Mouse (Mus musculus) urinary bladder, postnatal 25 days (tissue): ENCODE measurements around the gene Stard3nl.
A peak's percentile ranks its signal among the peaks of the same experiment; 100 is the strongest.
"Not testable (repeated sequence)": the region's sequence is repeated elsewhere in the genome, so short reads cannot be mapped to it uniquely, and the experiment has no call there.

ENCODE experiments used
- DNase-seq: peaks from one replicate; pipeline ENCODE4 v3.0.0; 2022; ENCODE audit warnings: low spot score

The Stard3nl gene

DNA sequence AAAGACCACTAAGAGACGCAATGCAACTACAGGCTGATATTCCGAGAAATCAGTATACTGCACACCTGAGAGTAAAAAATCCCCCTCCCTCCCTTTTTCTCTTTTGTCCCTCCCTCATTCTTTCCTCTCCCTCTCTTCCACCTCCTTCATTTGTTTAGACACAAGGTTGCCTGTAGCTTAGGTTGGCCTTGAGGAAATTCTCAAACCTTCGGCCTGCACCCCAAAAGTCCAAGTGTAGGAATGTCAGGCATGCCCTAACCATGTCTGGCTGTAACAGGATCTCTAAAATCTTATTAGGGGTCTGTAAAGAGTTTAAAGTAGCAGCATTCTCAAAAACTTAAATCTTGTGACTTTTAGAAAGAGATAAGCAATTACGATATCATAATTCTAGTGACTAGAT, 10.4 kb downstream of the Stard3nl start:
- no peak for DNase-seq

DNA sequence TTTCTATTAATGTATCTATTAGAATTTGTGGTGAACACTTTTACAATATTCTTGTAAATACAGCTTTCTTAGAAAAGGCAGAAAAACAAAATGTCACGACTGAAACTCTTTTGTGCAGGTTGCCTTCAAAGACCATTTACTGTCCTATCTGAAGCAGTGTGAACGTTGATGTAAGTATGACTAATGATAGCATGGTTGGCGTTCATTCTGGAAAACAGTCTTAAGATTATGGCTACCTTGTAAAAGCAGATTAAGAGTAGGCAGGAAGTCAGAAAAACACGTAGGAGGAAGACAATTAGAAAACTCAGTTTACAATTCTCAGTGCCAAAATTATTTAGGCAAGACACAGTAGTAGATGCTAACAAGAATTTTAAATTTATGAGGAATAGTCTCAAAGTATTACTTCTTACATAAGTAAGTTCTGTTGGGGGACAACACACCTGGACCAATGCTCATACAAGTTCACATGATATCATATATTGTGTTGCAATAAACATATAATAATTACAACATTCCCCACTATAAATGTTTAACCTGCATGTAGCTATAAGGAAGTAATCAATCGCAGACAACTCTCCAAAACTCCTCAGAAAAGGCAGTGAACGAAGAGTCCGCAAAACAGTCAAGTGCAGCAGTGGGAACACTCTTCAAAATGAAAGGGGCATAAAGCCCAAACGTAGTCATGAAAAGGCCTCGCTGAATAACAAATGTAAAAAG, 14.3 kb downstream of the Stard3nl start:
- no peak for DNase-seq

DNA sequence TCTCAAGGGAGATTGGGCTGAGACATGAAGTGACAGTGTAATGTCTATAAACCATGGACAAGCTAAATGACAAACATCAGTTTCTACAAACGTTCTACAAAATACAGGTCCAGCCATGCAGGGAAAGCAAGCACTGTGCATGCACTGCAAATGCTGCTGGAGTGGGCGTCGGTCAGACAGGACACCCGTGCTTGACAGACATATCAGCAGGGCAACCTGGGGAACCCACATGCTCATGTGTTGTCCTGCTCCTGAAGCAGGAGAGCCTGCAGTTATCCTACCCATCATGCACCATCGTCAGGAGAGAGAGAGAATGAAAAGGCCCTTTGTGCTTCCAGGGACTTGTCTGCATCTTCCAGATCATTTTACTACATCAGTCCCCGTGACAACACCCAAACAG, 16.3 kb downstream of the Stard3nl start:
- DNase-seq = no peak

DNA sequence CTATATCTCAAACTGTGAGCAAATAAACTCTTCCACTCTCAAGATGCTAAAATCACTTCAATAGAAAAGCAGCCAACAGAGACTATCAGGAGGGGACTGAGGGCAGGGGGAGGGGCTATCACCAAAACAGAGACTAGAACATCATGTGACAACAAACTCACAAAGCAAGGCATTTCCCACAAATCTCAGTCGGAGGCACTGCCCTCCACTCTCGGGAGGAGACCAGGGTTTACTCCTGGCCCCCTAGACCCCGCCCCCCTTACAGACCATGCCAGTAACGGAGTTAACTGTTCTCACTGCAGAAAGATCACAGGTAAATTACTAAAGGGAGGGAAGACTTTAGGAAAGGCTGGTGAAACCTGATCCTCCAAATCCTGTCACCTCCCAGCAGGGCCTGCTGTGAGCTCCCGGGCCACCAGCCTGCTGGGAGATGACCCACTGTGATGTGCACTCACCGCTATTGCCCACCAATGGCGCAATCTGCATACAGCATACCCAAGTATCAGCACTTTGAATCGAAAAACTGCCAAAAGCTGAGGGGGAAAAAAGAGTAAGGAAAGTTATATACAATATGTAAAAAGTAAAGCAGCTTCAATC, 23.4 kb downstream of the Stard3nl start:
- DNase-seq = no peak

DNA sequence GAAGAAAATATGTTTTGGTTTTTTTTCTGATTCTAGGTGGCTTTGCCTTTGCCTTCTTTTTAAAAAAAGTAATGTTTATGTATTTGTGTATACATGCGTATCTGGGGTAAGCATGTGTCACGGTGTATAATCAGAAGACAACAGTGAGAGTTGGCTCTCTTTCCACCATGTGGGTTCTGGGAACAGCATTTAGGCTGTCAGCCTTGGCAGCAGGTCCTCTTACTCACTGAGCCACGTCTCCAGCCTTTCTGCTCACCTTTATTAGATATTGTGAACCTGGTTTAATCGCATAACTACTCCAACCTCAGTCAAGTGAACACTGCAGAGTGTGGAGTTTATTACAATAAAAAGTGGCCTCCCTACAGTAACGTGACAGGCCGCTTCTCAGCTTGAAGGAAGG, 26.8 kb downstream of the Stard3nl start:
- DNase-seq = no peak

DNA sequence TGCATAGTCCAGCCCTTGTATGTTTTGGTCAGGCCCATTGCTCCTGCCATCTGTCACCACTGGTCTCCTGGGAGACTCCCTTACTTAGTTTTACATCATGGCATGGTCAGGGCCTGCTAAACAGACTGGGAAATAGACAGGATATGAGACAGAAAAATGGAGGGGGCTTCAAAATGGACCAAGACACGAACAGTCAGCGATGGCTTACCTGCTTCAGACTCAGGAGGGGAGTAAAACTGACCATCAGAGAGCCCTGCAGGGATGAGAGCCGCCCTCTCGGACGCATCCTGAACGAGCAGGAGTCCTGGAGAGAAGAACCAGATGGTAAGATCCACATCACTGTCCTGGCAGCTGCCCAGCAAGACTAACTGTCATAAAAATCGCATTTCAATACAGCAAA, 28.1 kb downstream of the Stard3nl start:
- DNase-seq = no peak

DNA sequence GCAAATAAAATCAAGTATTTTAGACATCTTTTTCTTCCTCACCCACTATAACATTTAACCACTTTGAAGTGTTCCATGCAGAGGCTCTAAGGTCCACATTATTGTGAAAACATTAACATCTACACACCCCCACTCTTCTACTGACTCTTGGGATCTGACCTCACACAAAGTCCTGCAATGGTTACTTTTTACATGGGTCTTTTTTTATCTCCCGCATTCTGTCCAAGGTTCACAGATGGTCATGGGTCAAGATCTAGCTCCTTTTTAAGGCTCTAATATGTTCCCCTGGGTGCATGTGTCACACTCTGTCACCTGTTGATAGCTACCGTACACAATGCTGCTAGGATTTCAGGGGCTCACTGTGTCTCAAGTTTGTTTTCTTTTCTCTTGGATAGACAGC, 28.7 kb downstream of the Stard3nl start:
- DNase-seq = no peak

DNA sequence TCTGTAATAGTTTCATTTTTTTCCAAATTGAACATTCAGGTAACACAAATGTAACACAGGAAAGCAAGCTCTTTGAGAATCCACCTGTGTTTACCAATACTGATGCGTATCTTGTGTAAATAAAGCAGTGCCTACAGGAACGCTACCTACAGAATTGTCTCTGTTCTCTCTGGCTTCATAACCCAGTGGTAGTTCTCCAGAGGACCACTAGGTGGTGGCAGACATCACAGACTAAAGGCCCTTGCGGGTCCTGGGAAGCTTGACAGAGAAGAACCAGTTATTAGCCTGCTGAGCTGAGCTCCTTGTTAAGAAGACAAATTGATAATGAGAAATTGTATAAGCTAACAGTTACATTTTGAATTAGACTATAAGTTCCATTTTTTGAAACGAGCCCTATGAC, 30.0 kb downstream of the Stard3nl start:
- peak; percentile 38 for DNase-seq

DNA sequence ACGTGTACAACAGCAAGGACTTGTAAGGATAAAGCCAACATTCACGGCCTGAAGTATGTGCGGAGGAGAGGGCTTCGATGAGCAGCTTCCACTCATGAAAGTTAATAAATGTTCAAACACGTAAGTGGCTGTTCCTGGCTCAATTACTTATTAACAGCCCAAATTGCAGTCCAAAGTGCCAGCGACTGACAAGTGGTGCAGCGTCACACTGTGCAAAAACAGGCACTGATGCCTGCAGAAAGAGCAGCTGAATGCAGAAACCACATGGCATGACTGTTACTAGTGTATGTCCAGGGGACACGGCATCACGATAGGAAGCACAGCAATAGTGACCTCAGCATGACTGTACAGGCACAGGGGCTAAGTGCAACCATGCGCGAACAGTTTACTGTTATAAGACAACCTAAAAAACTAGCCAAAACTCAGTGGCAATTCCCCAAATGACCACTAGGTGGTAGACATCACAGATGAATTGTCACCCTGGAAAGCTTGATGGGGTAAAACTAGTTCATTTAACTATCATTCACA, 31.3 kb downstream of the Stard3nl start:
- DNase-seq = peak; percentile 46

DNA sequence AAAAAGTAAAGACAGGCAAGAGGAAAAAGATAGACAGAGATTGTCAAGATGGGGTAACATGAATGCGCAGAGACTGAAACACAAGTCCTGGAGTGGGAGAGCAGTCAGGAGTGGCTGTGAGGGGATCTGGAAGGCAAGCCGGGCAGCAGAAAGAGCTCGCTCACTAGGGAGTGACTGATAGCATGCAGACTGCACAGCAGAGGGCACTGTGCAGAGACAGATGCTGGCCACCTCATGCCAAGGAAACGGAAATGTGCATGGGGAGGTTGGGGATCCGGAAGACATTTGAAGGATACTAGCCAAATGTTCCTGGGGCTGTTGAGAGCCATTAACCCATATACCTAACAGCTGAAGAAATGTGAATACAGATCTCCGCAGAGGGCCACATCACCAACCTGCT, 33.2 kb downstream of the Stard3nl start:
- no peak for DNase-seq

DNA sequence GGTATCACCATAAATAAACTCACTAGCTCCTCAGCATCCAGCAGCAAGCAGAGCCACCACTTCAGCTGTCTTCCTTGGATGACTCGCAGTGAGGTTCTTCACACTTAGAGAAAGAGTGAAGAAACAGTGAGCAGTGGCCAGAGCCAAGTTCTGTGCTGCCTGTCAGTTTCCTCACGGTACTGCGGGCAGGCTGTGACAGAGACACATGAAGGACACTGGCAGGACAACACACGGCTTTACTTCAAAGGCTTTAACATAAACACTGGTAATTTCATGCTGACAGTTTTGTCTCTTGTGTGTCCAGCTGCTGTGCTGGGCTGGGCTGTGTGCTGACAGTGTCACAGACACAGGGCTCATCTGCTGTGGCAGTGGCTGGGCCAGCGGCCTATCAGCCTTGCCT, 37.6 kb downstream of the Stard3nl start:
- DNase-seq = no peak

DNA sequence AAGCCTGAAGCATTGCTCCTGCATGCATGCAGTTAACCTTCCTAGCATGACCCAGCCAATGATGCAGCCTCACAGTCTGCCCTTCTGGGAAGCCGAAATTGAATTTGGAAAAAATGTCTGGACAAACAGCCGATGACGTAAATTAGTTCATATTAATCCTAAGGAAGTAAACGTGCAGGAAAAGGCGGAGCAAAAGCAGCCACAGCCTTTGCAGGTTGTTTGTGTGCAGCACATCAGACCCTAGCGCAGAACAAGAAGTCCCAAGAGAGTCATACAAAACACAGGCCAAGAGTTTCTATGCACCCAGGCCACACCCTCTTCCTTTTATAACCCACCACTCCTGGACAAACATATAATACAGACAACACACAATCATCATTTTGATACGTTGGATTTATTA, 38.3 kb downstream of the Stard3nl start:
- no peak for DNase-seq

DNA sequence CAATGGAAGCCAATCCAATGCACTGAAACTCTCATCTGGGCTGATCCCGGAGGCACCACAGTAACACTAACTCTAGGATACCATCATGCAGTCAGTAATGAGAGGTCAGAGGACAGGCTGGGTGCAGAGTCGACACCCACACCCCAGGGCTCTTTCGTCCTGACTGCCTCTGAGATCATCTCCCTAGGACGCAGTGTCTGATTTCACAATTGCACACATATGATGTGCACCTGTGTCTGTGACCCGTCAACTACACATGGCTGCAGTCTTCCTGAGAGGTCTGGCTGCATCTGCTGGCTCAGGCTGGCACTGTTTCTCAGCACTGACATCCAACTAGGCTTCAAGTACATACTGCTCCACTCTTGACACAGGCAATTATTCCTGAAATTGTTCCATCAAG, 38.9 kb downstream of the Stard3nl start:
- DNase-seq = no peak

DNA sequence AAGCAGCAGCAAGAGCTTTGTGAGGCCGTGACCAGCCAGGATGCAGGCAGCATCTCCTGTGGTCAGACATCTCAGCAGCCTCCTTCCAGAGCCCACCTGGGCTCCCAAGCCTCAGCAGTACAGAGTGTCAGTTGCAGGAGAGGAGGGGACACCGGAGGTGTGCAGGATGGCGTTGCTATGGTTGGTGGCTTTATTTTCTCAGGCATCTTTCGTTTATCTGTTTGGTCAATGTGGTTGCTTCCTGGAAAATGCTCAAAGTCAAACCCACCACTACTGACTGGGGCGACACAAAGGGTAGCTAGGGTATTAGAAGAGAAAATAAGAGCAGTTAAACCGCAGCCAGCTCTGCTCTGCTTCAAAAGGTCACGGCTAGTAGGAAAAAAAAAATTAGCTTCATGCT, 39.5 kb downstream of the Stard3nl start:
- no peak for DNase-seq

DNA sequence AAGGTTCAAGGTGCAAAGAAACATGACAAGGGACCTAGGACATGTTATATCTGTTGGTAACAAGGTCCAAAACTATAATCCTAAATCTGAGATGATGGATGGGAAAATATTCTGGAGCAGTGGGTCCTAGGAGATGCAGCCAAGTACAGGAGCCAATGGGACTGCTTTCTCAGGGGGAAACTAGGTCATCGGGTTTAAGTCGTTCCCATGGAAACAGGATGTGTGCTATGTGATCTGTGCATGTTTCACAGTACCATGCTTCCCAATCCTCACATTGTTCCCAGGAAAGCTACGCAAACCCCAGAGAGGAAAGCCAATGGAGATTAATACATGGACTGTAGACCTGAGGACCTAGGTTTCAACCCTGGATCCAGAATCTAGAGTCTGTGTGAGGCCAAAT, 42.8 kb downstream of the Stard3nl start:
- no peak for DNase-seq

DNA sequence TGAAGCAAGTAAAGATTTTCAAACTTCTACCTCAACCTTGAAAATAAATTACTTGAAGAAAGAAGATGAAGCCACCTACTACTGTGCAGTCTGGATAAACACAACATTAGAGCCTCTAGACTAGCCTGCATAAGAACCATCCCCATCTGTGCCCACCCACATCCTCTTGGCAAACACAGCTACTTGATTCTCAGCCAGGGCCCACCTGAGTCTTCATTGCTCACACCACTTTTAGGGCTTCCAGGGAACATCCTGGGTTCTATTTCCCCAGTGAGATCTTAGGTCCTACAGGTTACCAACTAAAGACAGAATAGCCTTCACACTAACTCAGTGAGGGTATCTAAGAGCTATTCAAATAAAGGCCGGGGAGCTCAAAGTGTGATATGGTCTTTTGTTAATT, 55.2 kb downstream of the Stard3nl start:
- DNase-seq = not testable (repeated sequence)

DNA sequence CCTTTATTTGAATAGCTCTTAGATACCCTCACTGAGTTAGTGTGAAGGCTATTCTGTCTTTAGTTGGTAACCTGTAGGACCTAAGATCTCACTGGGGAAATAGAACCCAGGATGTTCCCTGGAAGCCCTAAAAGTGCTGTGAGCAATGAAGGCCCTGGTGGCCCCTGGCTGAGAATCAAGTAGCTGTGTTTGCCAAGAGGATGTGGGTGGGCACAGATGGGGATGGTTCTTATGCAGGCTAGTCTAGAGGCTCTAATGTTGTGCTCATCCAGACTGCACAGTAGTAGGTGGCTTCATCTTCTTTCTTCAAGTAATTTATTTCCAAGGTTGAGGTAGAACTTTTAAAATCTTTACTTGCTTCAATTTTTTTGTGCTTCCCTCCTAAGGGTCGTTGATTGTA, 59.3 kb downstream of the Stard3nl start:
- DNase-seq = not testable (repeated sequence)
